ENCODE assay signal across 10 mouse cellular contexts in the genomic region with DNA sequence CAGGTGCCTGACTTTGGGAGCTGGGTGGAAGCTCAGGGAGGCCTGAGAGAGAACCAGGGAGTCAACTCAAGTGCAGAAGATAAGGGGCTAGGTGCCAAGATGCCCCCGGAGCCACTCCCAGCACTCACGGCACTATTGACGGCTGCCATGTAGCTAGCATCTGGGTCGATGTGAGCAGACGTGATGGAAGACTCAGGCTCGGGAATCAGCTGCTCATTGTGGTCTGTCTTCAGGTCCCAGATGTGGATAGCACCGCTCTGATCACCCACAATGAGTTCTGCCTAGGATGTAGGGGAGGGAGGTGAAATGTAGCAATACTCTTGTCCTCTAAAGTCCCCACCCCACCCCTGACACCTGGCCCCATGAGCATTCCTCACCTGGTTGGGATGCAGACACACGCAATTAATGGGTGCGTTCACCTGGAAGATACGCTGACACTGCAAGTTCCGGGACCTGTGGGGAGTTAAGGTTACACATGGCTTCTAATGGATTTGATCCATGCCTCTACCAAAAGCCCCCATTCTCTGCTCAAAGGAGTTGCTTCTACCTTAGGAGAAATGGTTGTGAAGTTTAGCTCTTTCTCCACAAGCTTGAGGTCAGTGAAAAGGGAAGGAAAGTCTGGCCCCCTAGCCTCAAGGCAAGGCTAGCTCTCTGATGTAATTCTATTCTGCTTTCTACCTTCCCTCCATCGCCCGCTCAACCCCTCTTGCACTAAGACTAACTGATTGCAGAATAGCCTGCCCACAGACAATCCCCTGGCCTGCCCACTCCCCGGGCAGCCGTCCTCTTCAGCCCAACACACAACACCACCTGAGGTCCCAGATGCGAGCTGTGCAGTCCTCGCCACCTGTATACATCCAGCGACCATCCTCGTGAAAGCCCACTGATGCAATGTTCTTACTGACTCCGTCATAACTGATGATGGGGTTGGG. TPM values are rescaled to one million over a fixed set of nuclear protein-coding genes. Genes with fewer than 3 reads are reported as not detected.
DNase-seq lines count a peak whose midpoint lies in the region; ATAC-seq and TF ChIP-seq lines count a peak whose summit lies in the region.
"Had no signal": no experiment of that assay in that cellular context is flagged by ENCODE, and none has a peak within 500 bp of the region (broad histone marks: within the 10 kb centered on the region; RNA-seq: fewer than 3 reads in every experiment).

No protein-coding gene starts in this region.

- no peaks in the 10 kb centered on the region for H3K27me3 ChIP-seq in heart, embryonic 11.5 days (ENCODE audit: control insufficient read depth, insufficient read depth, low read length)
- no peaks in the 10 kb centered on the region for H3K27me3 ChIP-seq in MEL (ENCODE audit: control insufficient read depth in 1 of 2, insufficient read depth in 2 of 2, low read length in 2 of 2)
- H3K27me3 ChIP-seq in hindbrain, embryonic 14.5 days (ENCODE audit: control insufficient read depth, insufficient read depth, low read length): no peaks in the 10 kb centered on the region

- H3K36me3 ChIP-seq in heart, embryonic 11.5 days (ENCODE audit: control insufficient read depth, insufficient read depth, low read length): peaks cover 24% of the 10 kb centered on the region
- peaks cover 0 to 11% of the 10 kb centered on the region in 2 experiments; a peak in 2 of 4 replicates for H3K36me3 ChIP-seq in MEL (ENCODE audit: control insufficient read depth in 1 of 2, insufficient read depth in 2 of 2, low read length in 2 of 2)
- peaks cover 50% of the 10 kb centered on the region for H3K36me3 ChIP-seq in hindbrain, embryonic 14.5 days (replicated peaks; ENCODE audit: control insufficient read depth, insufficient read depth)

- H3K4me1 ChIP-seq in heart, embryonic 11.5 days (ENCODE audit: control insufficient read depth, insufficient read depth, low read length): peaks cover 22% of the 10 kb centered on the region
- peaks cover 0 to 18% of the 10 kb centered on the region in 2 experiments; a peak in 3 of 4 replicates for H3K4me1 ChIP-seq in MEL (ENCODE audit: control insufficient read depth in 1 of 2, insufficient read depth in 2 of 2, low read length in 2 of 2)
- peaks cover 5% of the 10 kb centered on the region for H3K4me1 ChIP-seq in hindbrain, embryonic 14.5 days (replicated peaks; ENCODE audit: control insufficient read depth, insufficient read depth, low read length)

- peak overlapping the region; percentile 74 for H3K4me3 ChIP-seq in heart, embryonic 11.5 days (ENCODE audit: low read depth, low read length)
- 0 out of 4 replicates have a peak overlapping the region, but pooled peaks of 1 of the 2 experiments have one; percentile 77 for H3K4me3 ChIP-seq in MEL (ENCODE audit: control insufficient read depth in 1 of 2, insufficient read depth in 1 of 2, low read depth in 2 of 2, low read length in 2 of 2)
- no peak overlapping the region for H3K4me3 ChIP-seq in hindbrain, embryonic 14.5 days (replicated peaks; ENCODE audit: low read length)

- TF ChIP-seq CTCF in MEL (IDR thresholded peaks at IDR 0.05 in 2 of 3, conservative IDR thresholded peaks at IDR 0.05 in 1 of 3; ENCODE audit: control insufficient read depth in 1 of 3, insufficient read depth in 1 of 3, low read depth in 2 of 3, low read length in 3 of 3, poor library complexity in 1 of 3, severe bottlenecking in 1 of 3): no peak

- TF ChIP-seq RAD21 in MEL (IDR thresholded peaks at IDR 0.05; ENCODE audit: low read depth, low read length): no peak

- TF ChIP-seq EP300 in MEL (IDR thresholded peaks at IDR 0.05; ENCODE audit: low read depth in 1 of 2, low read length in 2 of 2): no peak

- H3K9me3 ChIP-seq in heart, embryonic 11.5 days (replicated peaks; ENCODE audit: control insufficient read depth, low read length): no peaks in the 10 kb centered on the region
- no peaks in the 10 kb centered on the region for H3K9me3 ChIP-seq in MEL (replicated peaks; ENCODE audit: insufficient read depth, low read length)
- H3K9me3 ChIP-seq in hindbrain, embryonic 14.5 days (ENCODE audit: control insufficient read depth, low read length): no peaks in the 10 kb centered on the region

- peak overlapping the region; percentile 72; the same call in 1 of the 2 replicates for H3K4me2 ChIP-seq in heart, embryonic 11.5 days
- peak overlapping the region; percentile 65; the same call in 1 of the 2 replicates for H3K4me2 ChIP-seq in hindbrain, embryonic 14.5 days (replicated peaks)

- H3K9ac ChIP-seq in heart, embryonic 11.5 days (ENCODE audit: low read depth, low read length): peak overlapping the region; percentile 87
- no peak overlapping the region; the same call in none of the 2 replicates for H3K9ac ChIP-seq in MEL (ENCODE audit: control insufficient read depth, low read depth, low read length, poor library complexity, severe bottlenecking)
- H3K9ac ChIP-seq in hindbrain, embryonic 14.5 days: 0 out of 2 replicates have a peak overlapping the region, but pooled peaks have one; percentile 80

- DNase-seq in heart, postnatal 4 days: no peak
- DNase-seq in MEL (ENCODE audit: low read depth, low spot score): no peak
- no peak for DNase-seq in hindbrain, embryonic 14.5 days (ENCODE audit: low spot score)
- DNase-seq in spleen, adult 12 weeks (ENCODE audit: low spot score): no peak
- DNase-seq in B cell, adult 2 months: no peak
- DNase-seq: gastrocnemius, postnatal 36 days; lung, postnatal 14 days had no signal

- 92% methylated on average over 20 of the region's 20 CpGs for whole genome bisulfite sequencing in heart, embryonic 11.5 days (ENCODE audit: insufficient replicate concordance)
- 95% methylated on average over 20 of the region's 20 CpGs for WGBS in hindbrain, embryonic 14.5 days

- H3K27ac ChIP-seq in heart, embryonic 11.5 days (ENCODE audit: low read depth, low read length): no peak overlapping the region
- no peak overlapping the region for H3K27ac ChIP-seq in MEL (ENCODE audit: control insufficient read depth, low read depth, low read length)
- no peak overlapping the region for H3K27ac ChIP-seq in hindbrain, embryonic 14.5 days

- ATAC-seq in heart, embryonic 11.5 days (replicated peaks; ENCODE audit: insufficient number of reproducible peaks, low FRiP score, low TSS enrichment): no peak
- ATAC-seq in hindbrain, embryonic 14.5 days (ENCODE audit: low FRiP score): no peak
- peak; percentile 21 for ATAC-seq in megakaryocyte progenitor cell, adult 5-6 weeks (replicated peaks; ENCODE audit: poor library complexity)
- ATAC-seq in erythroid progenitor cell, adult 5-6 weeks (replicated peaks; ENCODE audit: low FRiP score, poor library complexity, severe bottlenecking): no peak

- H3K79me2 ChIP-seq in MEL (ENCODE audit: control insufficient read depth, insufficient read depth, low read length, poor library complexity): peaks cover 11% of the 10 kb centered on the region

- TF ChIP-seq POLR2A in MEL (IDR thresholded peaks at IDR 0.05; ENCODE audit: control insufficient read depth in 1 of 2, insufficient read depth in 1 of 2, low read depth in 1 of 2, low read length in 2 of 2, poor library complexity in 1 of 2): no peak

RNA-seq across cellular contexts. Expression of a gene that starts 1.6 kb away (rescaled TPM):
- polyA plus RNA-seq in heart, embryonic 11.5 days (2014; fragmentation: Nextera tagmentation; extraction: Ambion mirVana): 17.5 and 20.9 TPM in 2 replicates
- total RNA-seq in heart, postnatal 4 days (2021): 10 to 100 TPM; 14.9 to 16.3 TPM
- total RNA-seq in MEL (2012; rRNA removed): 28.5 and 35.4 TPM in 2 replicates
- polyA plus RNA-seq in MEL (2012; ENCODE audit: insufficient read depth in 1 of 2, insufficient read length in 2 of 2, low read depth in 1 of 2, low replicate concordance in 2 of 2, missing spikeins in 1 of 2): 10 to 100 TPM in 1 of 2 experiments, not detected in 1; 57.3 TPM
- polyA plus RNA-seq in hindbrain, embryonic 14.5 days (2014; fragmentation: Nextera tagmentation; extraction: Ambion mirVana): 30.2 and 31.1 TPM in 2 replicates
- total RNA-seq in megakaryocyte progenitor cell, adult 5-6 weeks (2015): 9.2 TPM in 2 replicates
- 14.9 and 28.9 TPM in 2 replicates for total RNA-seq in megakaryocyte progenitor cell, adult 5-6 weeks (2017)
- 6.5 and 27.7 TPM in 2 replicates for total RNA-seq in erythroid progenitor cell, adult 5-6 weeks (2015; ENCODE audit: low replicate concordance)
- total RNA-seq in erythroid progenitor cell, adult 5-6 weeks (2017; ENCODE audit: low replicate concordance): 16.8 and 20.5 TPM in 2 replicates

RNA-seq across cellular contexts. Expression of a gene that starts 3.6 kb away (rescaled TPM):
- polyA plus RNA-seq in heart, embryonic 11.5 days (2014; fragmentation: Nextera tagmentation; extraction: Ambion mirVana): 0.21 and 0.42 TPM in 2 replicates
- under 1 TPM in 1 of 2 experiments, not detected in 1; 0.29 TPM for total RNA-seq in heart, postnatal 4 days (2021)
- 1.1 and 2.0 TPM in 2 replicates for total RNA-seq in MEL (2012; rRNA removed)
- polyA plus RNA-seq in MEL (2012; ENCODE audit: insufficient read depth in 1 of 2, insufficient read length in 2 of 2, low read depth in 1 of 2, low replicate concordance in 2 of 2, missing spikeins in 1 of 2): under 1 TPM in 1 of 2 experiments, not detected in 1; 0.82 TPM
- polyA plus RNA-seq in hindbrain, embryonic 14.5 days (2014; fragmentation: Nextera tagmentation; extraction: Ambion mirVana): 0.75 TPM in 1 of 2 replicates, not detected in the other
- 0.35 and 0.81 TPM in 2 replicates for total RNA-seq in megakaryocyte progenitor cell, adult 5-6 weeks (2015)
- total RNA-seq in megakaryocyte progenitor cell, adult 5-6 weeks (2017): not detected in 2 replicates
- not detected in 2 replicates for total RNA-seq in erythroid progenitor cell, adult 5-6 weeks (2015; ENCODE audit: low replicate concordance)
- 2.1 TPM in 1 of 2 replicates, not detected in the other for total RNA-seq in erythroid progenitor cell, adult 5-6 weeks (2017; ENCODE audit: low replicate concordance)

RNA-seq across cellular contexts. Expression of a gene that starts 7.1 kb away (rescaled TPM):
- 75.8 and 77.2 TPM in 2 replicates for polyA plus RNA-seq in heart, embryonic 11.5 days (2014; fragmentation: Nextera tagmentation; extraction: Ambion mirVana)
- total RNA-seq in heart, postnatal 4 days (2021): 10 to 100 TPM; 46.5 to 49.3 TPM
- 16.6 and 19.3 TPM in 2 replicates for total RNA-seq in MEL (2012; rRNA removed)
- 10 to 100 TPM in 1 of 2 experiments, not detected in 1; 55.0 TPM for polyA plus RNA-seq in MEL (2012; ENCODE audit: insufficient read depth in 1 of 2, insufficient read length in 2 of 2, low read depth in 1 of 2, low replicate concordance in 2 of 2, missing spikeins in 1 of 2)
- polyA plus RNA-seq in hindbrain, embryonic 14.5 days (2014; fragmentation: Nextera tagmentation; extraction: Ambion mirVana): 71.2 and 73.5 TPM in 2 replicates
- 25.4 and 26.4 TPM in 2 replicates for total RNA-seq in megakaryocyte progenitor cell, adult 5-6 weeks (2015)
- total RNA-seq in megakaryocyte progenitor cell, adult 5-6 weeks (2017): 16.6 and 21.5 TPM in 2 replicates
- 28.1 and 48.6 TPM in 2 replicates for total RNA-seq in erythroid progenitor cell, adult 5-6 weeks (2015; ENCODE audit: low replicate concordance)
- total RNA-seq in erythroid progenitor cell, adult 5-6 weeks (2017; ENCODE audit: low replicate concordance): 35.8 and 43.4 TPM in 2 replicates

RNA-seq across cellular contexts. Expression of a gene that starts 7.2 kb away (rescaled TPM):
- 14.0 and 17.6 TPM in 2 replicates for polyA plus RNA-seq in heart, embryonic 11.5 days (2014; fragmentation: Nextera tagmentation; extraction: Ambion mirVana)
- 10 to 100 TPM; 17.3 to 19.3 TPM for total RNA-seq in heart, postnatal 4 days (2021)
- 24.3 and 26.0 TPM in 2 replicates for total RNA-seq in MEL (2012; rRNA removed)
- polyA plus RNA-seq in MEL (2012; ENCODE audit: insufficient read depth in 1 of 2, insufficient read length in 2 of 2, low read depth in 1 of 2, low replicate concordance in 2 of 2, missing spikeins in 1 of 2): 10 to 100 TPM in 1 of 2 experiments, not detected in 1; 37.1 TPM
- 20.6 and 25.8 TPM in 2 replicates for polyA plus RNA-seq in hindbrain, embryonic 14.5 days (2014; fragmentation: Nextera tagmentation; extraction: Ambion mirVana)
- total RNA-seq in megakaryocyte progenitor cell, adult 5-6 weeks (2015): 23.3 and 27.5 TPM in 2 replicates
- total RNA-seq in megakaryocyte progenitor cell, adult 5-6 weeks (2017): 13.6 and 18.7 TPM in 2 replicates
- total RNA-seq in erythroid progenitor cell, adult 5-6 weeks (2015; ENCODE audit: low replicate concordance): 34.8 and 64.5 TPM in 2 replicates
- total RNA-seq in erythroid progenitor cell, adult 5-6 weeks (2017; ENCODE audit: low replicate concordance): 24.8 and 28.7 TPM in 2 replicates

RNA-seq across cellular contexts. Expression of a gene that starts 11.1 kb away (rescaled TPM):
- polyA plus RNA-seq in heart, embryonic 11.5 days (2014; fragmentation: Nextera tagmentation; extraction: Ambion mirVana): 0.40 and 0.49 TPM in 2 replicates
- total RNA-seq in heart, postnatal 4 days (2021): under 1 TPM; 0.34 to 0.91 TPM
- total RNA-seq in MEL (2012; rRNA removed): 0.04 and 0.07 TPM in 2 replicates
- under 1 TPM in 1 of 2 experiments, not detected in 1; 0.38 TPM for polyA plus RNA-seq in MEL (2012; ENCODE audit: insufficient read depth in 1 of 2, insufficient read length in 2 of 2, low read depth in 1 of 2, low replicate concordance in 2 of 2, missing spikeins in 1 of 2)
- polyA plus RNA-seq in hindbrain, embryonic 14.5 days (2014; fragmentation: Nextera tagmentation; extraction: Ambion mirVana): 45.7 and 46.8 TPM in 2 replicates
- total RNA-seq in megakaryocyte progenitor cell, adult 5-6 weeks (2015): not detected in 2 replicates
- total RNA-seq in megakaryocyte progenitor cell, adult 5-6 weeks (2017): not detected in 2 replicates
- not detected in 2 replicates for total RNA-seq in erythroid progenitor cell, adult 5-6 weeks (2015; ENCODE audit: low replicate concordance)
- not detected in 2 replicates for total RNA-seq in erythroid progenitor cell, adult 5-6 weeks (2017; ENCODE audit: low replicate concordance)
